Mouse (Mus musculus): ENCODE results near the gene Nxnl1. TPM values are rescaled to one million over a fixed set of nuclear protein-coding genes. Genes with fewer than 3 reads are reported as not detected.

Gene Nxnl1
- polyA plus RNA-seq, 1 experiment from 2014 or later: 0.10 TPM

GRCm38 (mm10) chr8:71591017-71591416, 24.6 kb upstream of the Nxnl1 start:
- Histone ChIP-seq H3K4me3 (ENCODE audit: low read length) (peak overlapping the region; percentile 86), H3K27me3 (ENCODE audit: control insufficient read depth, insufficient read depth, low read depth, low read length) (no peaks in the 10 kb centered on the region), H3K4me1 (replicated peaks; ENCODE audit: control insufficient read depth, insufficient read depth, low read length) (peaks cover 19% of the 10 kb centered on the region), H3K36me3 (ENCODE audit: control insufficient read depth, insufficient read depth, low read length) (no peaks in the 10 kb centered on the region), H3K9ac (ENCODE audit: low read length) (peak overlapping the region; percentile 97), H3K27ac (ENCODE audit: low read length) (peak overlapping the region; percentile 97; the same call in 1 of the 2 replicates), H3K4me2 (ENCODE audit: low read depth, low read length) (peak overlapping the region; percentile 88), H3K9me3 (ENCODE audit: control insufficient read depth, low read length) (no peaks in the 10 kb centered on the region)
- 24% methylated on average over 5 of the region's 5 CpGs for WGBS
- no peak for ATAC-seq (ENCODE audit: low read depth)

GRCm38 (mm10) chr8:71588762-71589161, 22.4 kb upstream of the Nxnl1 start:
- no peak overlapping the region for H3K9ac ChIP-seq (ENCODE audit: low read length)
- H3K9me3 ChIP-seq (ENCODE audit: control insufficient read depth, low read length): no peaks in the 10 kb centered on the region
- H3K4me3 ChIP-seq (ENCODE audit: low read length): no peak overlapping the region
- ATAC-seq (ENCODE audit: low read depth): no peak
- no peak overlapping the region for H3K27ac ChIP-seq (ENCODE audit: low read length)
- H3K36me3 ChIP-seq (ENCODE audit: control insufficient read depth, insufficient read depth, low read length): peaks cover 11% of the 10 kb centered on the region; the same call in 1 of the 2 replicates
- WGBS: 69% methylated on average over 3 of the region's 3 CpGs
- H3K4me1 ChIP-seq (replicated peaks; ENCODE audit: control insufficient read depth, insufficient read depth, low read length): peaks cover 18% of the 10 kb centered on the region
- no peaks in the 10 kb centered on the region for H3K27me3 ChIP-seq (ENCODE audit: control insufficient read depth, insufficient read depth, low read depth, low read length)
- H3K4me2 ChIP-seq (ENCODE audit: low read depth, low read length): no peak overlapping the region

- ATAC-seq (ENCODE audit: low read depth): no peak
- Histone ChIP-seq H3K27me3 (ENCODE audit: control insufficient read depth, insufficient read depth, low read depth, low read length) (no peaks in the 10 kb centered on the region), H3K9ac (ENCODE audit: low read length) (no peak overlapping the region), H3K4me2 (ENCODE audit: low read depth, low read length) (no peak overlapping the region), H3K27ac (ENCODE audit: low read length) (no peak overlapping the region), H3K36me3 (ENCODE audit: control insufficient read depth, insufficient read depth, low read length) (peaks cover 11% of the 10 kb centered on the region; the same call in 1 of the 2 replicates), H3K4me3 (ENCODE audit: low read length) (no peak overlapping the region), H3K4me1 (replicated peaks; ENCODE audit: control insufficient read depth, insufficient read depth, low read length) (peaks cover 6% of the 10 kb centered on the region), H3K9me3 (ENCODE audit: control insufficient read depth, low read length) (no peaks in the 10 kb centered on the region)
- WGBS: 57% methylated on average over 2 of the region's 2 CpGs
Measured at GRCm38 (mm10) chr8:71586891-71587290, 20.5 kb upstream of the Nxnl1 start.

- no peaks in the 10 kb centered on the region for H3K27me3 ChIP-seq (ENCODE audit: control insufficient read depth, insufficient read depth, low read depth, low read length)
- H3K9me3 ChIP-seq (ENCODE audit: control insufficient read depth, low read length): no peaks in the 10 kb centered on the region
- WGBS: 40% methylated on average over 9 of the region's 9 CpGs
- H3K9ac ChIP-seq (ENCODE audit: low read length): no peak overlapping the region
- H3K36me3 ChIP-seq (ENCODE audit: control insufficient read depth, insufficient read depth, low read length): peaks cover 9% of the 10 kb centered on the region; the same call in 1 of the 2 replicates
- no peak overlapping the region for H3K4me3 ChIP-seq (ENCODE audit: low read length)
- H3K4me2 ChIP-seq (ENCODE audit: low read depth, low read length): no peak overlapping the region
- no peak for ATAC-seq (ENCODE audit: low read depth)
- H3K4me1 ChIP-seq (replicated peaks; ENCODE audit: control insufficient read depth, insufficient read depth, low read length): no peaks in the 10 kb centered on the region
- H3K27ac ChIP-seq (ENCODE audit: low read length): no peak overlapping the region
Measured at GRCm38 (mm10) chr8:71580201-71580600, 13.8 kb upstream of the Nxnl1 start.

- ATAC-seq (ENCODE audit: low read depth): 0 out of 2 replicates have a peak, but pooled peaks have one; percentile 6
- 82% methylated on average over 14 of the region's 14 CpGs for WGBS
- H3K27ac ChIP-seq (ENCODE audit: low read length): no peak overlapping the region
- H3K4me1 ChIP-seq (replicated peaks; ENCODE audit: control insufficient read depth, insufficient read depth, low read length): no peaks in the 10 kb centered on the region
- no peak overlapping the region for H3K4me2 ChIP-seq (ENCODE audit: low read depth, low read length)
- H3K36me3 ChIP-seq (ENCODE audit: control insufficient read depth, insufficient read depth, low read length): peaks cover 7% of the 10 kb centered on the region; the same call in 1 of the 2 replicates
- H3K9me3 ChIP-seq (ENCODE audit: control insufficient read depth, low read length): no peaks in the 10 kb centered on the region
- no peak overlapping the region for H3K4me3 ChIP-seq (ENCODE audit: low read length)
- H3K9ac ChIP-seq (ENCODE audit: low read length): no peak overlapping the region
- H3K27me3 ChIP-seq (ENCODE audit: control insufficient read depth, insufficient read depth, low read depth, low read length): no peaks in the 10 kb centered on the region
Measured at GRCm38 (mm10) chr8:71579476-71579875, 13.1 kb upstream of the Nxnl1 start.

- 61% methylated on average over 1 of the region's 1 CpGs for WGBS
- no peak overlapping the region for H3K27ac ChIP-seq (ENCODE audit: low read length)
Measured at GRCm38 (mm10) chr8:71579009-71579408, 12.6 kb upstream of the Nxnl1 start.

GRCm38 (mm10) chr8:71577856-71578387, 11.5 kb upstream of the Nxnl1 start:
- Histone ChIP-seq H3K27ac (ENCODE audit: low read length) (no peak overlapping the region), H3K9ac (ENCODE audit: low read length) (no peak overlapping the region), H3K4me1 (replicated peaks; ENCODE audit: control insufficient read depth, insufficient read depth, low read length) (no peaks in the 10 kb centered on the region), H3K36me3 (ENCODE audit: control insufficient read depth, insufficient read depth, low read length) (0 out of 2 replicates have a peak, but pooled peaks cover 2% of the 10 kb centered on the region), H3K4me2 (ENCODE audit: low read depth, low read length) (no peak overlapping the region), H3K4me3 (ENCODE audit: low read length) (no peak overlapping the region), H3K27me3 (ENCODE audit: control insufficient read depth, insufficient read depth, low read depth, low read length) (no peaks in the 10 kb centered on the region), H3K9me3 (ENCODE audit: control insufficient read depth, low read length) (no peaks in the 10 kb centered on the region)
- no peak for ATAC-seq (ENCODE audit: low read depth)
- WGBS: 53% methylated on average over 4 of the region's 4 CpGs

More at GRCm38 (mm10) chr8:71579009-71579408, 12.6 kb upstream of the Nxnl1 start:
- Histone ChIP-seq H3K4me3 (ENCODE audit: low read length) (no peak overlapping the region), H3K9me3 (ENCODE audit: control insufficient read depth, low read length) (no peaks in the 10 kb centered on the region), H3K4me1 (replicated peaks; ENCODE audit: control insufficient read depth, insufficient read depth, low read length) (no peaks in the 10 kb centered on the region), H3K4me2 (ENCODE audit: low read depth, low read length) (no peak overlapping the region), H3K27me3 (ENCODE audit: control insufficient read depth, insufficient read depth, low read depth, low read length) (no peaks in the 10 kb centered on the region), H3K36me3 (ENCODE audit: control insufficient read depth, insufficient read depth, low read length) (peaks cover 2% of the 10 kb centered on the region; the same call in 1 of the 2 replicates), H3K9ac (ENCODE audit: low read length) (no peak overlapping the region)
- ATAC-seq (ENCODE audit: low read depth): no peak

- 50% methylated on average over 1 of the region's 1 CpGs for WGBS
- Histone ChIP-seq H3K27ac (ENCODE audit: low read length) (no peak overlapping the region), H3K4me3 (ENCODE audit: low read length) (no peak overlapping the region), H3K9me3 (ENCODE audit: control insufficient read depth, low read length) (no peaks in the 10 kb centered on the region), H3K9ac (ENCODE audit: low read length) (no peak overlapping the region), H3K4me1 (replicated peaks; ENCODE audit: control insufficient read depth, insufficient read depth, low read length) (no peaks in the 10 kb centered on the region), H3K27me3 (ENCODE audit: control insufficient read depth, insufficient read depth, low read depth, low read length) (no peaks in the 10 kb centered on the region), H3K36me3 (ENCODE audit: control insufficient read depth, insufficient read depth, low read length) (no peaks in the 10 kb centered on the region), H3K4me2 (ENCODE audit: low read depth, low read length) (no peak overlapping the region)
- ATAC-seq (ENCODE audit: low read depth): no peak
Measured at GRCm38 (mm10) chr8:71575020-71575419, 8.6 kb upstream of the Nxnl1 start.

- Histone ChIP-seq H3K9me3 (ENCODE audit: control insufficient read depth, low read length) (no peaks in the 10 kb centered on the region), H3K4me1 (replicated peaks; ENCODE audit: control insufficient read depth, insufficient read depth, low read length) (no peaks in the 10 kb centered on the region), H3K4me3 (ENCODE audit: low read length) (no peak overlapping the region), H3K9ac (ENCODE audit: low read length) (no peak overlapping the region), H3K27me3 (ENCODE audit: control insufficient read depth, insufficient read depth, low read depth, low read length) (no peaks in the 10 kb centered on the region), H3K4me2 (ENCODE audit: low read depth, low read length) (no peak overlapping the region), H3K36me3 (ENCODE audit: control insufficient read depth, insufficient read depth, low read length) (no peaks in the 10 kb centered on the region), H3K27ac (ENCODE audit: low read length) (no peak overlapping the region)
- WGBS: 64% methylated on average over 7 of the region's 7 CpGs
- ATAC-seq (ENCODE audit: low read depth): no peak
Measured at GRCm38 (mm10) chr8:71574426-71574825, 8.0 kb upstream of the Nxnl1 start.
